Mouse (Mus musculus) stomach, embryonic 16.5 days (tissue): ENCODE measurements around the gene Fhad1. TPM values are rescaled to one million over a fixed set of nuclear protein-coding genes. Genes with fewer than 3 reads are reported as not detected.

ENCODE experiments used
- ATAC-seq: fragments of 200-750 bp; cut with Nextera tagmentation; 2 replicates; pipeline ENCODE4 v1.8.0; 2017; ENCODE audit warnings: moderate number of reproducible peaks, moderate TSS enrichment; ENCODE audit not compliant: insufficient read depth, low FRiP score
- H3K27ac ChIP-seq: fragments of 300-500 bp; sonication (generic); 2 replicates; pipeline ENCODE4 v1.5.1; 2014; ENCODE audit warnings: low read length
- H3K27me3 ChIP-seq: fragments of 300-500 bp; sonication (generic); 2 replicates; pipeline ENCODE4 v1.6.1; 2014; ENCODE audit warnings: low read length, control low read depth, mixed read lengths; ENCODE audit not compliant: control insufficient read depth, insufficient read depth
- H3K36me3 ChIP-seq: fragments of 300-500 bp; sonication (generic); 2 replicates; pipeline ENCODE4 v1.6.1; 2014; ENCODE audit warnings: low read length; ENCODE audit not compliant: control insufficient read depth, insufficient read depth
- H3K4me1 ChIP-seq: fragments of 300-500 bp; sonication (generic); 2 replicates; pipeline ENCODE4 v1.6.1; 2014; ENCODE audit warnings: low read length, control low read depth, mixed read lengths; ENCODE audit not compliant: control insufficient read depth, insufficient read depth
- H3K4me2 ChIP-seq: fragments of 300-500 bp; sonication (generic); 2 replicates; pipeline ENCODE4 v1.6.1; 2014; ENCODE audit warnings: low read depth, low read length, mixed read lengths
- H3K4me3 ChIP-seq: fragments of 300-500 bp; sonication (generic); replicated peaks from 2 replicates; pipeline ENCODE4 v1.5.1; 2014; ENCODE audit warnings: mild to moderate bottlenecking, low read length
- H3K9ac ChIP-seq: fragments of 300-500 bp; sonication (generic); 2 replicates; pipeline ENCODE4 v1.6.1; 2014; ENCODE audit warnings: low read length
- H3K9me3 ChIP-seq: fragments of 300-500 bp; sonication (generic); replicated peaks from 2 replicates; pipeline ENCODE4 v1.6.1; 2016; ENCODE audit warnings: low read length, control low read depth; ENCODE audit not compliant: control insufficient read depth
- WGBS: fragments of 180-500 bp; shearing (Covaris S2); extraction: QIAGEN DNeasy Blood & Tissue Kit; methylation state at CpG from one replicate; pipeline ENCODE4 v1.1.7; 2014; 5-methylcytosine and 5-hydroxymethylcytosine counted together
- polyA plus RNA-seq: library from polyadenylated mRNA; unstranded; fragments of >200 nt; fragmentation: Nextera tagmentation; extraction: Ambion mirVana; gene quantifications from 2 replicates; pipeline ENCODE4 v1.2.1, GENCODE M21; 2015

Gene Fhad1
- polyA plus RNA-seq, 1 experiment from 2014 or later = 5.3 TPM

GRCm38 (mm10) chr4:141881289-141881914, 133.5 kb downstream of the Fhad1 start:
- Histone ChIP-seq H3K9ac (no peak overlapping the region), H3K4me1 (peaks cover 13% of the 10 kb centered on the region), H3K27me3 (no peaks in the 10 kb centered on the region), H3K27ac (no peak overlapping the region), H3K4me2 (no peak overlapping the region), H3K36me3 (no peaks in the 10 kb centered on the region), H3K9me3 (no peaks in the 10 kb centered on the region), H3K4me3 (no peak overlapping the region)
- 44% methylated on average over 10 of the region's 10 CpGs for WGBS
- no peak for ATAC-seq

DNA sequence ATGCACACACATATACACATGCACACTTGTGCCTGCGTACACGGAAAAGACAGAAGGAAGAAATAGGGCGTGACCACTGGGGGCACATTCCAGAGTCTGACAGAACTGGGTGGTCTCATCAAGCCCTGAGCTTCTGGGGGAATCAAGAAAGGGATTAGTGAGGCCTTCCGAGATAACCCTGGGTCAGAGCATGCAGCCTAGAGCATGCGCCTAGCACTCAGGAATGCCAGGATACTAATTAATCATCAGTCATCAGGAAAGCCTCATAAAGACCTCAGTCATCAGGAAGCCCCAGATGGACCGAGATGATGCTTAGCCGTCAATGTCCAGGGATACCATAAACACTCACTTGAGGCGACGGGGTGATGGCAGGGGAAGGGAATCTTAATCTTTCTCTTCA, 135.0 kb downstream of the Fhad1 start:
- Histone ChIP-seq H3K4me1 (peaks cover 22% of the 10 kb centered on the region), H3K4me2 (no peak overlapping the region), H3K4me3 (no peak overlapping the region), H3K27me3 (no peaks in the 10 kb centered on the region), H3K9me3 (no peaks in the 10 kb centered on the region), H3K9ac (no peak overlapping the region), H3K36me3 (no peaks in the 10 kb centered on the region), H3K27ac (no peak overlapping the region)
- WGBS = 37% methylated on average over 9 of the region's 9 CpGs
- ATAC-seq = no peak; the same call in 1 of the 2 replicates

DNA sequence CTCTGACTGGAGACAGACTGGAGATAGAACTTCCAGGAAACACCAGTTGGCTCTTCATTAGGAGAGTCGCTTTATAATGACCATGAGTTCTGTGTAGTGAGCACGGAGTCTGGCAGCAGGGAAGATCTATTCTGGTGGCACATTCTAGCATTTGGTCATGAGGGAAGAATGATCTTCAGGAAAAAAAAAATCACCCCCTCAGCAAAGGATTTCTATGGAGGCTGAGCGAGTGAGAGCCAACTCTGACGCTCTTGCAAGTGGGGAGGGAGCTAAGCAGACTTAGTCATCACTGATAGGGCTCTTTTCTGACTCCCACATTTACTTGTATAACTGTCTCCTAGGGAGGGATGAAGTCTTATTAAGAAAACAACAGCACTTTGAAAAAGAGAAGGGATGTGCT, 135.8 kb downstream of the Fhad1 start:
- peaks cover 22% of the 10 kb centered on the region for H3K4me1 ChIP-seq
- no peak overlapping the region for H3K4me2 ChIP-seq
- H3K36me3 ChIP-seq = no peaks in the 10 kb centered on the region
- no peaks in the 10 kb centered on the region for H3K27me3 ChIP-seq
- H3K9me3 ChIP-seq = no peaks in the 10 kb centered on the region
- ATAC-seq = no peak
- H3K4me3 ChIP-seq = no peak overlapping the region
- whole genome bisulfite sequencing = 45% methylated on average over 4 of the region's 4 CpGs
- H3K9ac ChIP-seq = no peak overlapping the region
- peak overlapping the region; percentile 32; the same call in 1 of the 2 replicates for H3K27ac ChIP-seq

- H3K4me1 ChIP-seq = peaks cover 26% of the 10 kb centered on the region
- no peaks in the 10 kb centered on the region for H3K36me3 ChIP-seq
- H3K4me3 ChIP-seq = no peak overlapping the region
- 26% methylated on average over 7 of the region's 7 CpGs for WGBS
- H3K27ac ChIP-seq = peak overlapping the region; percentile 32; the same call in 1 of the 2 replicates
- no peak overlapping the region for H3K9ac ChIP-seq
- no peak overlapping the region for H3K4me2 ChIP-seq
- no peak for ATAC-seq
- no peaks in the 10 kb centered on the region for H3K9me3 ChIP-seq
- H3K27me3 ChIP-seq = no peaks in the 10 kb centered on the region
Observed at GRCm38 (mm10) chr4:141878621-141879020, 136.3 kb downstream of the Fhad1 start.

- 20% methylated on average over 8 of the region's 8 CpGs for WGBS
- Histone ChIP-seq H3K4me3 (peak overlapping the region; percentile 75), H3K9ac (no peak overlapping the region), H3K27me3 (no peaks in the 10 kb centered on the region), H3K36me3 (no peaks in the 10 kb centered on the region), H3K27ac (no peak overlapping the region), H3K9me3 (no peaks in the 10 kb centered on the region), H3K4me1 (peaks cover 40% of the 10 kb centered on the region), H3K4me2 (peak overlapping the region; percentile 99)
- ATAC-seq = no peak
Observed at GRCm38 (mm10) chr4:141875481-141876108, 139.3 kb downstream of the Fhad1 start.

- Histone ChIP-seq H3K4me3 (peak within 1 kb of the TSS; percentile 75), H3K4me2 (peak within 1 kb of the TSS; percentile 99), H3K27ac (peak within 1 kb of the TSS; percentile 71; the same call in 1 of the 2 replicates), H3K9me3 (no peaks in the 10 kb centered on the region), H3K27me3 (no peaks in the 10 kb centered on the region), H3K9ac (peak within 1 kb of the TSS; percentile 92), H3K36me3 (no peaks in the 10 kb centered on the region), H3K4me1 (peaks cover 48% of the 10 kb centered on the region)
- under 1% methylated on average over 62 of the region's 73 CpGs for WGBS
- ATAC-seq = peak; percentile 87
Observed at GRCm38 (mm10) chr4:141874601-141875460, 140.1 kb downstream of the Fhad1 start, which contains the start of gene Efhd2. Gene Efhd2, minus strand, starts transcription at chr4:141874920.

GRCm38 (mm10) chr4:141874111-141874600, 140.7 kb downstream of the Fhad1 start:
- Histone ChIP-seq H3K9me3 (no peaks in the 10 kb centered on the region), H3K27me3 (no peaks in the 10 kb centered on the region), H3K9ac (peak overlapping the region; percentile 92), H3K27ac (peak overlapping the region; percentile 71; the same call in 1 of the 2 replicates), H3K4me2 (peak overlapping the region; percentile 99), H3K4me3 (peak overlapping the region; percentile 75), H3K4me1 (peaks cover 53% of the 10 kb centered on the region), H3K36me3 (no peaks in the 10 kb centered on the region)
- ATAC-seq = peak; percentile 0; the same call in 1 of the 2 replicates
- under 1% methylated on average over 19 of the region's 19 CpGs for WGBS

DNA sequence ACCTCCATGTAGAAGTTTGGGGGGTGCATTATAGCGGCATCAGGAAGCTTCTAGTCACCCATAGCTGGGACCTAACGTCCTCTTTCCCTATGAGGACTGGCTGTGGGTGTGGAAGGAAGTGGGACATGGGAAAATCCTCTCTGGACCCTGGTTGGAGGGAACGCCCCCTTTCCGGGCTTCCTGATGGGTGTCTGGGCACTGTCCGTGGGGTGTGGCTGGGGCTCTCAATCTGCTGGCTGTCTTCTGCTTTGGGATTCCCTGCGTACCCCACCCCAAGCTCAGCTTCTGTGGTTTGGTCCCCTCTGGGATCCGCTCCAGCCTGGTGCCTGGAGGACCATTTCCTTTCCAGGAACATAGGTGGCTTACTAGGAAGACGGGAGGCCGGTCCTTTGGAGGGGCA, 141.9 kb downstream of the Fhad1 start:
- peaks cover 63% of the 10 kb centered on the region for H3K4me1 ChIP-seq
- no peak for ATAC-seq
- H3K27ac ChIP-seq = peak overlapping the region; percentile 15
- H3K4me2 ChIP-seq = peak overlapping the region; percentile 99
- peak overlapping the region; percentile 75 for H3K4me3 ChIP-seq
- no peaks in the 10 kb centered on the region for H3K9me3 ChIP-seq
- peak overlapping the region; percentile 92 for H3K9ac ChIP-seq
- H3K27me3 ChIP-seq = no peaks in the 10 kb centered on the region
- WGBS = 66% methylated on average over 9 of the region's 9 CpGs
- no peaks in the 10 kb centered on the region for H3K36me3 ChIP-seq
